Mouse (Mus musculus): ENCODE measurements around the gene Fkbp5.

GRCm38 (mm10) chr17:28485446-28485948 is 31.8 kb downstream of the Fkbp5 start:
- no peak for TF ChIP-seq POLR2A (IDR thresholded peaks at IDR 0.05; ENCODE audit: low read depth, low read length)
- TF ChIP-seq CTCF (IDR thresholded peaks at IDR 0.05; ENCODE audit: extremely low read depth, insufficient read length, insufficient replicate concordance, low read depth, low read length), result no peak

All from small intestine, adult 2 months (tissue).